Mouse (Mus musculus) liver, adult (tissue): ENCODE results near the gene Polr3h.

Experiments
- GATA4 ChIP-seq: IDR thresholded peaks from 2 replicates; pipeline ENCODE4 v1.6.1; 2014; ENCODE audit warnings: mild to moderate bottlenecking, low read length; ENCODE audit not compliant: insufficient replicate concordance

The Polr3h gene

GRCm38 (mm10) chr15:81847861-81848260 is 78.2 kb downstream of the Polr3h start:
- TF ChIP-seq GATA4, result no peak

DNA sequence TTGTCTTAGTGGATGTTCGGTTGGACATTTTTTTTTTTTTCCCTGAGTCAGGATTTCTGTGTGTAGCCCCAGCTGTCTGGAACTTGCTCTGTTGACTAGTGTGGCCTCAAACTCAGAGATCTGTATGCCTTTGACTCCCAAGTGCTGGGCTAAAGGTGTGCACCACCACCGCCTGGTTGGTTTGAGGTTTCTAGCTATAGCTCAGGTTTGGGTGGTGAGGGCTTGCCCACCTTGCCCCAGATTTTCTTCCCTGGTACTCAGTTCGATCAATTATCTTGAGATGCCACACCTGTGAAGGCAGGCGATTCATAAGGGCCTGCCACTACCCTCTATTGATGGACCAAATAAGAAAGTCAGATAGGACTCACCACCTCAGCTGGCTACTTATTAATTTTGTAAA is 78.9 kb downstream of the Polr3h start:
- TF ChIP-seq GATA4, result no peak

- TF ChIP-seq GATA4, result no peak
Measured at GRCm38 (mm10) chr15:81846755-81847154, 79.3 kb downstream of the Polr3h start.

GRCm38 (mm10) chr15:81845724-81846123 is 80.3 kb downstream of the Polr3h start:
- TF ChIP-seq GATA4, result no peak; the same call in 1 of the 2 replicates

- TF ChIP-seq GATA4, result no peak
Measured at GRCm38 (mm10) chr15:81845033-81845625, 80.9 kb downstream of the Polr3h start.

- TF ChIP-seq GATA4, result no peak
Measured at GRCm38 (mm10) chr15:81842275-81842674, 83.8 kb downstream of the Polr3h start.

- TF ChIP-seq GATA4, result no peak
Measured at GRCm38 (mm10) chr15:81840306-81840705, 85.7 kb downstream of the Polr3h start.

- peak; percentile 10; the same call in 1 of the 2 replicates for TF ChIP-seq GATA4
Measured at GRCm38 (mm10) chr15:81839634-81840033, 86.4 kb downstream of the Polr3h start.

DNA sequence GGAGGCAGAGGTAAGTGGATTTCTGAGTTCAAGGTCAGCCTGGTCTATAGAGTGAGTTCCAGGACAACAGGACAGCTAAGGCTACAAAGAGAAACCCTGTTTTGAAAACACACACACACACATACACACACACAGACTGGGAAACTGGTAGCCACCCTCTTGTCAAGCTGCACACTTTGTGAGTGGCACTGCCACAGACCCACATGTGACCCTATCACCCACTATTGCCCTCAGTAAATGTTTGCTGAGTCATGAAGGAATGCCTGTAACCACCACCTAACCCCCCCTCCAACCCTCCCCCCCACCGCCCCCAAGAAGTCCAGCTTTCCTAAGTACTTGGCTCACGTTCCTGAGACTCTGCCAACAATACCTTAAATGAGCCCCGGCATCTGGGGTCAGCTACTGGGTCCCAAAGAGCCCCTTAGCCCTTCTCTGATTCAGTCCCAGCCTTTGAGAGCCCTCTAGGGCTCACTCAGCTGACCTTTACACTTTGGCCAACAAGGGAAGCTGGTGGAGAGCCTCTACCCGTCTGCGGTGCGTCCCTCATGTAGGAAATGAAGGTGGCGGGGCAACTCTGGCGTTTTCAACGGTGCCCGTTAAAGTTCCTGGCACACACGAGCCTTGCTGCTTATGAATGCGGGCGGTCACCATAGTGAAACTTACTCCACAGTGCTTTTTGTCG is 87.3 kb downstream of the Polr3h start:
- no peak for TF ChIP-seq GATA4
